Mouse (Mus musculus) liver, embryonic 16.5 days (tissue): ENCODE measurements at regions not wholly inside any gene's neighbourhood (a gene's known extent, or its start where the extent isn't known, plus 50 kb on each side); places are given as distances from the start of the nearest gene placed in this dataset.
A peak's percentile ranks its signal among the peaks of the same experiment; 100 is the strongest.

Experiments used
- ATAC-seq: fragments of 200-750 bp; cut with Nextera tagmentation; 2 replicates; pipeline ENCODE4 v1.8.0; 2017; ENCODE audit warnings: low read depth, mild to moderate bottlenecking, moderate number of reproducible peaks, moderate library complexity
- H3K27ac ChIP-seq: fragments of 300-500 bp; sonication (generic); 2 replicates; pipeline ENCODE4 v1.5.1; 2014; ENCODE audit warnings: mild to moderate bottlenecking, low read length
- H3K27me3 ChIP-seq: fragments of 300-500 bp; sonication (generic); 2 replicates; pipeline ENCODE4 v1.6.1; 2014; ENCODE audit warnings: low read depth, low read length, mixed read lengths; ENCODE audit not compliant: control insufficient read depth, insufficient read depth
- H3K36me3 ChIP-seq: fragments of 300-500 bp; sonication (generic); 2 replicates; pipeline ENCODE4 v1.6.1; 2014; ENCODE audit warnings: mild to moderate bottlenecking; ENCODE audit not compliant: control insufficient read depth, insufficient read depth
- H3K4me1 ChIP-seq: fragments of 300-500 bp; sonication (generic); 2 replicates; pipeline ENCODE4 v1.6.1; 2014; ENCODE audit warnings: low read depth, low read length, mixed read lengths; ENCODE audit not compliant: control insufficient read depth
- H3K4me2 ChIP-seq: fragments of 300-500 bp; sonication (generic); 2 replicates; pipeline ENCODE4 v1.6.1; 2014; ENCODE audit warnings: low read depth, low read length, mixed read lengths
- H3K4me3 ChIP-seq: fragments of 300-500 bp; sonication (generic); 2 replicates; pipeline ENCODE4 v1.5.1; 2014; ENCODE audit warnings: low read depth, mild to moderate bottlenecking, low read length
- H3K9ac ChIP-seq: fragments of 300-500 bp; sonication (generic); 2 replicates; pipeline ENCODE4 v1.6.1; 2014; ENCODE audit warnings: low read depth, low read length
- H3K9me3 ChIP-seq: fragments of 300-500 bp; sonication (generic); replicated peaks from 2 replicates; pipeline ENCODE4 v1.6.1; 2016; ENCODE audit warnings: low read length; ENCODE audit not compliant: control insufficient read depth
- WGBS: fragments of 180-500 bp; shearing (Covaris S2); extraction: QIAGEN DNeasy Blood & Tissue Kit; methylation state at CpG from one replicate; pipeline ENCODE4 v1.1.7; 2014; ENCODE audit not compliant: insufficient replicate concordance; 5-methylcytosine and 5-hydroxymethylcytosine counted together

GRCm38 (mm10) chr17:27329183-27329582, 124.9 kb upstream of the Lemd2 start:
- no peak for ATAC-seq
- H3K27ac ChIP-seq: no peak overlapping the region
- 73% methylated on average over 8 of the region's 8 CpGs for WGBS

DNA sequence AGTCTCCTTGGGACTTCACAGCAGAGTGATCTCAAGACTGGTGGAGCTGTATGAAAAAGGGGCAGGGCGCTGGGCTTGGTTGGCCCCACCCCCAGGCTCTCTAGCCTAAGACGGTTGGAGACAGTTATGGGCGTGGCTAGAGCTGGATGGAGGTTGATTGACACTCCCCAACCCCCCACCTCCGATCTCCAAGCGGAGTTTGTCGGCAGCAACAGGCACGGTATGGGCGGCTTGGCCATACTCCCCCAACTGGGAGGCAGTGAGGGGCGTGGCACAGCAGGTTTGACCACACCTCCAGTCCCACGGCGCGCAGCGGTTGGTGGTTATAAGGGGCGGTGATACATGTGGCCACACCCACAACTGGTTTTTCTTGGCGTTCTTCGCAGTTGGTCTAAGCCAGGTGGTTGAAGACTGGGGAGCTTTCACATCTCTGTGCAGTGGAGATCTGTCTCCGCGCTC, 120.8 kb upstream of the Lemd2 start:
- H3K27ac ChIP-seq: no peak overlapping the region
- peaks cover 2% of the 10 kb centered on the region; the same call in 1 of the 2 replicates for H3K27me3 ChIP-seq
- H3K9me3 ChIP-seq: no peaks in the 10 kb centered on the region
- H3K4me2 ChIP-seq: peak overlapping the region; percentile 41
- ATAC-seq: peak; percentile 80
- H3K36me3 ChIP-seq: no peaks in the 10 kb centered on the region
- H3K4me1 ChIP-seq: peaks cover 4% of the 10 kb centered on the region
- peak overlapping the region; percentile 5; the same call in 1 of the 2 replicates for H3K4me3 ChIP-seq
- 7% methylated on average over 18 of the region's 18 CpGs for WGBS
- no peak overlapping the region for H3K9ac ChIP-seq

More at GRCm38 (mm10) chr17:27329183-27329582, 124.9 kb upstream of the Lemd2 start:
- no peak overlapping the region for H3K4me3 ChIP-seq
- no peak overlapping the region for H3K4me2 ChIP-seq
- no peak overlapping the region for H3K9ac ChIP-seq
- no peaks in the 10 kb centered on the region for H3K36me3 ChIP-seq
- peaks cover 2% of the 10 kb centered on the region; the same call in 1 of the 2 replicates for H3K27me3 ChIP-seq
- H3K4me1 ChIP-seq: peaks cover 4% of the 10 kb centered on the region
- H3K9me3 ChIP-seq: no peaks in the 10 kb centered on the region

DNA sequence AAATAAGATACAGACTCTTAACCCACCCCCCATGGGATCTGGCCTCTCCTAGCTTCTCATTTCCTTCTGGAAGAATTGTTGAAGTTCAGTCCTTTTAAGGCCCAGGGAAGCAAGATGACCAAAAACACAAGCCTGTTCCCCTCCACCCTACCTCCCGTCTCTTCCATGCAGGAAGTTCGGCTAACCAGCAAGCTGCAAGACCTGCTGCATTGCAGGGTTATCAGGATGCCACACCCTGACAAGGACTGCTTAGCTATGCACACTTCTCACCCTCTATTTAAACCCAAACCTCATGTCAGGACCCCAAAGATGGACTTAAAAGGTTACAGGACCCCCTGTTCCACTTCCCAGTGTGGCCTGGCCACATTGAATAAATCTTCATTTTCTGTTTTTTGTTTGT, 119.2 kb upstream of the Lemd2 start:
- ATAC-seq: no peak

DNA sequence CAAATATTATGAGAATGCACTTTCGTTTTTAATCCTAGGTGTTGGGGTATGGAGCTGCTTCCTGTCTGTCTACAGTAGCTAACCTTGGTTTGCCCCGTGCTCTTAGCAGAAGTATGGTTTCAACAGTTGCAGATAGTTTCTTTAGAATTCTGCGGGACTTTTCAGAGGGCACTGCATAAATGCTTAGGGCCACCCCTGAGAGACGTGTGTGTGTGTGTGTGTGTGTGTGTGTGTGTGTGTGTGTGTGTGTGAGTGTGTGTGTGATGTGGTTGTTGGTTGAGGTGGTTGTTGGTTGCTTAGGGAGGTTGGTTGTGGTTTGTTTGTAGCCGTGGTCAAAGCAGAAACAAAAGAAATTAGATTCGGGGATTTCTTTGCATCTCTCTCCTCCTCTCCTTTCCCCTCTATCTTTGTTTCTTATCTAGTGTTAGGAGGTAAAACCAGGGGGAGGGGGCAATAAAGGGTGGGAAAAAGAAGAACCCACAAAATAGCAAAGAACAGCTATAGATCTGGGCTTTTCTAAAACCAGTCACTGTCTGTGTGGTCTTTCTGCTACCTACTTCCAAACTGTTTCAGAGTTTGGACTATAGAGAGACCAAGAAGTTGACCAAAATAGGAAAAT, 118.7 kb upstream of the Lemd2 start:
- Histone ChIP-seq H3K4me2 (no peak overlapping the region), H3K27me3 (peaks cover 2% of the 10 kb centered on the region; the same call in 1 of the 2 replicates), H3K4me3 (no peak overlapping the region), H3K4me1 (peaks cover 4% of the 10 kb centered on the region), H3K9ac (no peak overlapping the region), H3K36me3 (no peaks in the 10 kb centered on the region), H3K9me3 (no peaks in the 10 kb centered on the region), H3K27ac (no peak overlapping the region)
- 27% methylated on average over 6 of the region's 6 CpGs for WGBS
- no peak for ATAC-seq

More for the DNA sequence above, 119.2 kb upstream of the Lemd2 start:
- no peaks in the 10 kb centered on the region for H3K36me3 ChIP-seq
- H3K9me3 ChIP-seq: no peaks in the 10 kb centered on the region
- peaks cover 2% of the 10 kb centered on the region; the same call in 1 of the 2 replicates for H3K27me3 ChIP-seq
- peaks cover 4% of the 10 kb centered on the region for H3K4me1 ChIP-seq
- H3K4me3 ChIP-seq: no peak overlapping the region
- H3K27ac ChIP-seq: no peak overlapping the region
- 21% methylated on average over 2 of the region's 2 CpGs for WGBS
- no peak overlapping the region for H3K9ac ChIP-seq
- no peak overlapping the region for H3K4me2 ChIP-seq

DNA sequence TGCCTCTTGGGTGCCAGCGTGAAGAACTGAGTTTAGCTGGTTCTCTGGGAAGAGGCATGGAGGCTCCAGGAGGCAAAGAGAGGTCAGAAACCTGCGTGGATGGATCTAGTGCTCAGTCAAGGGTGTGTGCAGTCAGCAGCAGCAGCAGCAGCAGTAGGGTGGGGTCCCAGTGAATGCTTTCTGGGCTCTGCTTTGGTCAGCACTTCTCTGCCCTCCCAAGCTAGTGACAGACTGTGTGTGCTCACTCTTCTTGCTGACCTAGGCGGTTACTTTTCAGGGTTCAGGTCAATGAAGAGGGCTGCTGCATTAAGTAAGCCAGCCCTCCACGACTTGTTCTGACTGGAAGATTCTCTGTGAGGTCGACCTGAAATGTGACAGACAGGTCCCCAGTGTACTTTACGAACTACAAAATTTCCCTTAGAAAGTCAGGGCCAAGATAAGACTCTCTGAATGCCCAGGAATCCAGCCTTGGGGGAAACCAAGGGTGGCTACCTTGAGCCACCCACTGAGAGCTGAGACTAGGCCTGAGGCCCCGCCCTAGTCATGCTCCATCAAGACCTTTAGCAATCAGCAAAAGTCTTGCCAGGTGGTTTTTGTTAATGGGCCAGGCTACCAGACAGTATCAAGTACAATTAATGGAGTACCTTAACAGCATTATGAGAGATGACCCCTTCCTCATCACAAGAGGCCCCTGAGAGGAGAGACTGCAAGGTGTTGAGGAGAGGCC, 114.9 kb upstream of the Lemd2 start:
- H3K27ac ChIP-seq: no peak overlapping the region
- no peak for ATAC-seq
- H3K4me2 ChIP-seq: no peak overlapping the region
- no peaks in the 10 kb centered on the region for H3K4me1 ChIP-seq
- H3K4me3 ChIP-seq: no peak overlapping the region
- H3K9ac ChIP-seq: no peak overlapping the region
- no peaks in the 10 kb centered on the region for H3K27me3 ChIP-seq
- no peaks in the 10 kb centered on the region for H3K36me3 ChIP-seq
- H3K9me3 ChIP-seq: no peaks in the 10 kb centered on the region
- 45% methylated on average over 7 of the region's 7 CpGs for WGBS

DNA sequence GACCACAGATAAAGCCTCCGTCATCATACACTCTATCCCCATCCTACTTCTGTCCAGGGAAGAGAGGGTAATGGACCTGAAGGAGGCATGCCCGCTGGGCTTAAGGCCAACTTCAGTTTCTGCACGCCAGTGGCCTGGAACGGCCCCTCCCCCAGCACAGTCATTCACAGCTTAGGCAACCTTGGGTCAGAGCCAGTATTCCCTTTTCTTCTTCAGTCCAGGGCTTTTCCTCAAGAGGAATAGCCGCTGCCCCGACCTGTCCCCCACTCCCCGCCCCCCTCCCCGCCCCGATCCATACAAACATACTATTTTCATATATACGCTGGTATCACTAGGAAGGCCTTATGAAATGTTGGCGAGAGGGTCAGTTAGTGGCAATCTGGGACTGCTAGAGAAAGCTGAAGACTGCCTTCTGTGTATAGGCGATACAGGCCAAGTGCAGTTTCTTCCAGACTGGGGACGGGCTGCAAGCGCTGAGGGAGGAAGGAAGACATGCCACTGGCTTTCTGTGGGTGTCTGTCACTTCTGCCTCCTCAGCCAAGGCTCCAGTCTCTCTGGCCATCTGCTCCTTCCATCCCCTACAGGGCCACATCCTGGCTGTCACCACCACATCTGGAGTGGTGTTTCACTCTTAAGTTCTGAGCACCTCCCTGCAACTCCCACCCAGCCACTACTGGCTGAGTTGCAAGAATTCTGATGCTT, 113.5 kb upstream of the Lemd2 start:
- Histone ChIP-seq H3K4me3 (no peak overlapping the region), H3K9me3 (no peaks in the 10 kb centered on the region), H3K4me2 (no peak overlapping the region), H3K36me3 (no peaks in the 10 kb centered on the region), H3K9ac (no peak overlapping the region), H3K4me1 (no peaks in the 10 kb centered on the region), H3K27ac (no peak overlapping the region), H3K27me3 (no peaks in the 10 kb centered on the region)
- 56% methylated on average over 14 of the region's 14 CpGs for WGBS
- no peak for ATAC-seq

GRCm38 (mm10) chr17:27316711-27317575, 112.7 kb upstream of the Lemd2 start:
- no peak overlapping the region for H3K4me3 ChIP-seq
- H3K27me3 ChIP-seq: no peaks in the 10 kb centered on the region
- no peaks in the 10 kb centered on the region for H3K4me1 ChIP-seq
- no peak overlapping the region for H3K9ac ChIP-seq
- no peaks in the 10 kb centered on the region for H3K36me3 ChIP-seq
- 71% methylated on average over 21 of the region's 21 CpGs for WGBS
- H3K9me3 ChIP-seq: no peaks in the 10 kb centered on the region
- ATAC-seq: no peak
- no peak overlapping the region for H3K27ac ChIP-seq
- no peak overlapping the region for H3K4me2 ChIP-seq

DNA sequence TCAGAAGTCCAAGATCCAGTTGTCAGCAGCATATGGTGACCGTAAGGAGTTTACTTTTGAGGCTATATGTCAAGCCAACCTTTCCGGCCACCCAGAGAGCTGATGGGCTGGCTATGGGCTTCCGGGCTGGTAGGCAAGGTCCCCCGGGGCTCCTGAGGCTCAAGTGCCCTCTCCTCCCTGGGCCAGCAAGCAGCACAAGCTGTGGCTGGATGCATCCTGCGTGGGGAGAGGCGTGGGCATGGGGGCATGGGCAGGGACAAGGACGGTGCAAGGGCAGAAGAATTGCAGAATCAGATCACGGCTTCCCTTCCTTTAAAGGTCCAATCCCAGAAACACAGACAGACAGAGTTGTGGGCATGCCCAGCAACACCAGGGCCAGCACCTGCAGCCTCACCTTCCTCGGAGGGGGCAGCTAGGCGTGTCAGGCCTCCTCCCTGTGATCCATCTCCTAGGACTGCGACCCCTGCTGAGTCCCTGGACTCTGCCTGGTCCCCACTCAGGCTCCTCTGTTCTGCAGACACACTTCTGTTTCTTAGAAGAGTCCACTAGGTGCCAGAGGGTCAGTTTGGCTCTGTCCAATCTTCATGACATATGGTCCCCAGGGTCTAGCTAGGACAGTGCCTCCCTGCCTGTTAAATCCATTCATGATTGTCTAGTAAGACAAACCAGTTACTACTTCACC, 111.8 kb upstream of the Lemd2 start:
- Histone ChIP-seq H3K4me3 (no peak overlapping the region), H3K4me2 (no peak overlapping the region), H3K4me1 (no peaks in the 10 kb centered on the region), H3K36me3 (no peaks in the 10 kb centered on the region), H3K9ac (no peak overlapping the region), H3K27ac (no peak overlapping the region), H3K27me3 (no peaks in the 10 kb centered on the region), H3K9me3 (no peaks in the 10 kb centered on the region)
- no peak for ATAC-seq
- 65% methylated on average over 11 of the region's 11 CpGs for WGBS
